Mouse (Mus musculus) myocyte (in vitro differentiated cells): ENCODE data around the gene Cd200.

Experiments
- E2F4 ChIP-seq: IDR thresholded peaks from one replicate; pipeline ENCODE4 v1.6.1; 2011; ENCODE audit warnings: mild to moderate bottlenecking, control low read depth, moderate library complexity; ENCODE audit not compliant: insufficient read depth
- MAX ChIP-seq: IDR thresholded peaks from one replicate; pipeline ENCODE4 v1.6.1; 2011; ENCODE audit warnings: low read depth, mild to moderate bottlenecking, control low read depth
- MYOD1 ChIP-seq, 3 experiments: IDR thresholded peaks; one replicate each; pipeline ENCODE4 v1.6.1; 2011; ENCODE audit warnings: control low read depth in 2 of 3, low read depth in 2 of 3, mild to moderate bottlenecking in 2 of 3, moderate library complexity in 1 of 3; ENCODE audit not compliant: insufficient read length in 2 of 3, control insufficient read depth in 1 of 3
- POLR2A ChIP-seq: IDR thresholded peaks from one replicate; pipeline ENCODE4 v1.6.1; 2011; ENCODE audit warnings: low read depth, mild to moderate bottlenecking, control low read depth, moderate library complexity; ENCODE audit not compliant: insufficient read length
- POLR2AphosphoS2 ChIP-seq: IDR thresholded peaks from one replicate; pipeline ENCODE4 v1.6.1; 2011; ENCODE audit warnings: low read depth, control low read depth; ENCODE audit not compliant: insufficient read length
- TCF12 ChIP-seq: IDR thresholded peaks from one replicate; pipeline ENCODE4 v1.6.1; 2011; ENCODE audit warnings: mild to moderate bottlenecking, control low read depth; ENCODE audit not compliant: poor library complexity, insufficient read depth, severe bottlenecking
- TCF3 ChIP-seq: IDR thresholded peaks from one replicate; pipeline ENCODE4 v1.6.1; 2011; ENCODE audit warnings: low read depth, control low read depth; ENCODE audit not compliant: insufficient read length
- USF1 ChIP-seq: IDR thresholded peaks from one replicate; pipeline ENCODE4 v1.6.1; 2011; ENCODE audit warnings: low read depth, mild to moderate bottlenecking, control low read depth, moderate library complexity

- TF ChIP-seq POLR2AphosphoS2 = no peak
- no peak for TF ChIP-seq POLR2A
- no peak for TF ChIP-seq USF1
- no peak for TF ChIP-seq TCF3
- TF ChIP-seq E2F4 = no peak
- TF ChIP-seq MYOD1 (IDR thresholded peaks at IDR 0.05; ENCODE audit: control insufficient read depth in 1 of 3, insufficient read length in 2 of 3, low read depth in 2 of 3) = no peak
- no peak for TF ChIP-seq MAX
- no peak for TF ChIP-seq TCF12
These were observed 5.9 kb downstream of the Cd200 start for GRCm38 (mm10) chr16:45402951-45403350.
